Mouse (Mus musculus): ENCODE measurements at regions not wholly inside any gene's neighbourhood (a gene's known extent, or its start where the extent isn't known, plus 50 kb on each side); places are given as distances from the start of the nearest gene placed in this dataset.

- Histone ChIP-seq H3K4me3 (ENCODE audit: low read depth, low read length) (no peak overlapping the region), H3K9ac (replicated peaks; ENCODE audit: low read length, poor library complexity, severe bottlenecking) (no peak overlapping the region), H3K27me3 (ENCODE audit: insufficient read depth, low read length) (no peaks in the 10 kb centered on the region), H3K9me3 (ENCODE audit: low read length) (no peaks in the 10 kb centered on the region), H3K36me3 (ENCODE audit: insufficient read depth, low read length) (no peaks in the 10 kb centered on the region), H3K27ac (ENCODE audit: low read depth, low read length) (no peak overlapping the region), H3K4me1 (ENCODE audit: insufficient read depth, low read length) (no peaks in the 10 kb centered on the region), H3K4me2 (ENCODE audit: low read depth, low read length, poor library complexity, severe bottlenecking) (no peak overlapping the region)
- ATAC-seq (ENCODE audit: low FRiP score) (no peak), DNase-seq (ENCODE audit: low spot score) (no peak)
- WGBS, result 78% methylated on average over 5 of the region's 5 CpGs
- no peak for TF ChIP-seq CTCF (IDR thresholded peaks at IDR 0.05)
Measured at GRCm38 (mm10) chr1:75738651-75739050, 192.6 kb downstream of the Slc4a3 start.

- no peak overlapping the region for H3K4me2 ChIP-seq (ENCODE audit: low read depth, low read length, poor library complexity, severe bottlenecking)
- 25% methylated on average over 10 of the region's 10 CpGs for WGBS
- no peaks in the 10 kb centered on the region for H3K9me3 ChIP-seq (ENCODE audit: low read length)
- H3K27ac ChIP-seq (ENCODE audit: low read depth, low read length), result no peak overlapping the region
- no peak overlapping the region for H3K4me3 ChIP-seq (ENCODE audit: low read depth, low read length)
- TF ChIP-seq CTCF (IDR thresholded peaks at IDR 0.05), result no peak
- no peak overlapping the region for H3K9ac ChIP-seq (replicated peaks; ENCODE audit: low read length, poor library complexity, severe bottlenecking)
- no peaks in the 10 kb centered on the region for H3K27me3 ChIP-seq (ENCODE audit: insufficient read depth, low read length)
- H3K36me3 ChIP-seq (ENCODE audit: insufficient read depth, low read length), result no peaks in the 10 kb centered on the region
- DNase-seq (ENCODE audit: low spot score) (peak; percentile 13), ATAC-seq (ENCODE audit: low FRiP score) (no peak)
- no peaks in the 10 kb centered on the region for H3K4me1 ChIP-seq (ENCODE audit: insufficient read depth, low read length)
Measured at GRCm38 (mm10) chr1:75749665-75750221, 203.7 kb downstream of the Slc4a3 start.

GRCm38 (mm10) chr1:75772131-75772530 is 226.1 kb downstream of the Slc4a3 start:
- Histone ChIP-seq H3K4me3 (ENCODE audit: low read depth, low read length) (no peak overlapping the region), H3K27ac (ENCODE audit: low read depth, low read length) (no peak overlapping the region), H3K4me2 (ENCODE audit: low read depth, low read length, poor library complexity, severe bottlenecking) (no peak overlapping the region), H3K36me3 (ENCODE audit: insufficient read depth, low read length) (no peaks in the 10 kb centered on the region), H3K9ac (replicated peaks; ENCODE audit: low read length, poor library complexity, severe bottlenecking) (no peak overlapping the region), H3K27me3 (ENCODE audit: insufficient read depth, low read length) (no peaks in the 10 kb centered on the region), H3K4me1 (ENCODE audit: insufficient read depth, low read length) (no peaks in the 10 kb centered on the region), H3K9me3 (ENCODE audit: low read length) (no peaks in the 10 kb centered on the region)
- DNase-seq (ENCODE audit: low spot score), result no peak
- WGBS, result 46% methylated on average over 5 of the region's 5 CpGs
- TF ChIP-seq CTCF (IDR thresholded peaks at IDR 0.05), result no peak
- no peak for ATAC-seq (ENCODE audit: low FRiP score)

- no peak for TF ChIP-seq CTCF (IDR thresholded peaks at IDR 0.05)
- DNase-seq (ENCODE audit: low spot score) (no peak), ATAC-seq (ENCODE audit: low FRiP score) (no peak)
- H3K9me3 ChIP-seq (ENCODE audit: low read length), result no peaks in the 10 kb centered on the region
- H3K4me2 ChIP-seq (ENCODE audit: low read depth, low read length, poor library complexity, severe bottlenecking), result no peak overlapping the region
- WGBS, result 72% methylated on average over 5 of the region's 5 CpGs
- H3K27ac ChIP-seq (ENCODE audit: low read depth, low read length), result no peak overlapping the region
- no peak overlapping the region for H3K9ac ChIP-seq (replicated peaks; ENCODE audit: low read length, poor library complexity, severe bottlenecking)
- H3K4me1 ChIP-seq (ENCODE audit: insufficient read depth, low read length), result no peaks in the 10 kb centered on the region
- H3K36me3 ChIP-seq (ENCODE audit: insufficient read depth, low read length), result no peaks in the 10 kb centered on the region
- H3K27me3 ChIP-seq (ENCODE audit: insufficient read depth, low read length), result no peaks in the 10 kb centered on the region
- no peak overlapping the region for H3K4me3 ChIP-seq (ENCODE audit: low read depth, low read length)
Measured at GRCm38 (mm10) chr1:75773014-75773413, 226.9 kb downstream of the Slc4a3 start.

GRCm38 (mm10) chr1:75778889-75779288 is 232.8 kb downstream of the Slc4a3 start:
- no peak overlapping the region for H3K4me3 ChIP-seq (ENCODE audit: low read depth, low read length)
- no peaks in the 10 kb centered on the region for H3K4me1 ChIP-seq (ENCODE audit: insufficient read depth, low read length)
- DNase-seq (ENCODE audit: low spot score) (no peak), ATAC-seq (ENCODE audit: low FRiP score) (no peak)
- no peaks in the 10 kb centered on the region for H3K36me3 ChIP-seq (ENCODE audit: insufficient read depth, low read length)
- no peaks in the 10 kb centered on the region for H3K9me3 ChIP-seq (ENCODE audit: low read length)
- H3K4me2 ChIP-seq (ENCODE audit: low read depth, low read length, poor library complexity, severe bottlenecking), result no peak overlapping the region
- no peak overlapping the region for H3K27ac ChIP-seq (ENCODE audit: low read depth, low read length)
- WGBS, result 33% methylated on average over 8 of the region's 8 CpGs
- no peak for TF ChIP-seq CTCF (IDR thresholded peaks at IDR 0.05)
- H3K27me3 ChIP-seq (ENCODE audit: insufficient read depth, low read length), result no peaks in the 10 kb centered on the region
- no peak overlapping the region for H3K9ac ChIP-seq (replicated peaks; ENCODE audit: low read length, poor library complexity, severe bottlenecking)

- H3K9ac ChIP-seq (replicated peaks; ENCODE audit: low read length, poor library complexity, severe bottlenecking), result no peak overlapping the region
- DNase-seq (ENCODE audit: low spot score) (no peak), ATAC-seq (ENCODE audit: low FRiP score) (no peak)
- H3K36me3 ChIP-seq (ENCODE audit: insufficient read depth, low read length), result no peaks in the 10 kb centered on the region
- H3K4me1 ChIP-seq (ENCODE audit: insufficient read depth, low read length), result no peaks in the 10 kb centered on the region
- H3K27ac ChIP-seq (ENCODE audit: low read depth, low read length), result no peak overlapping the region
- no peak overlapping the region for H3K4me2 ChIP-seq (ENCODE audit: low read depth, low read length, poor library complexity, severe bottlenecking)
- no peaks in the 10 kb centered on the region for H3K9me3 ChIP-seq (ENCODE audit: low read length)
- WGBS, result 26% methylated on average over 2 of the region's 2 CpGs
- no peak for TF ChIP-seq CTCF (IDR thresholded peaks at IDR 0.05)
- H3K4me3 ChIP-seq (ENCODE audit: low read depth, low read length), result no peak overlapping the region
- H3K27me3 ChIP-seq (ENCODE audit: insufficient read depth, low read length), result no peaks in the 10 kb centered on the region
Measured at GRCm38 (mm10) chr1:75783206-75783605, 237.1 kb downstream of the Slc4a3 start.

All from midbrain, postnatal 0 days (tissue).